Mouse (Mus musculus): ENCODE data around the gene Cuedc1.

GRCm38 (mm10) chr11:88202077-88202476, 104.2 kb downstream of the Cuedc1 start:
- TF ChIP-seq CTCF (IDR thresholded peaks at IDR 0.05; ENCODE audit: insufficient read depth, low read depth, low read length), result no peak
- TF ChIP-seq POLR2A (IDR thresholded peaks at IDR 0.05; ENCODE audit: insufficient read depth, low read depth, low read length), result no peak
